Mouse (Mus musculus): Measurements from ENCODE around the gene 4930503B20Rik. TPM values are rescaled to one million over a fixed set of nuclear protein-coding genes. Genes with fewer than 3 reads are reported as not detected.

Gene 4930503B20Rik
- polyA plus RNA-seq, 1 experiment from 2014 or later, result not detected

GRCm38 (mm10) chr3:146675101-146675500 is 24.0 kb upstream of the 4930503B20Rik start:
- Histone ChIP-seq H3K27ac (no peak overlapping the region), H3K27me3 (ENCODE audit: insufficient read depth, poor library complexity, severe bottlenecking) (no peaks in the 10 kb centered on the region), H3K4me3 (no peak overlapping the region), H3K36me3 (no peaks in the 10 kb centered on the region), H3K4me1 (no peaks in the 10 kb centered on the region), H3K9me3 (no peaks in the 10 kb centered on the region)
- no peak for DNase-seq (ENCODE audit: low spot score)
- WGBS, result 81% methylated on average over 1 of the region's 1 CpGs

- no peak for DNase-seq (ENCODE audit: low spot score)
- Histone ChIP-seq H3K4me1 (no peaks in the 10 kb centered on the region), H3K4me3 (no peak overlapping the region), H3K9me3 (no peaks in the 10 kb centered on the region), H3K36me3 (no peaks in the 10 kb centered on the region), H3K27ac (no peak overlapping the region), H3K27me3 (ENCODE audit: insufficient read depth, poor library complexity, severe bottlenecking) (no peaks in the 10 kb centered on the region)
- 69% methylated on average over 2 of the region's 2 CpGs for WGBS
Measured at GRCm38 (mm10) chr3:146671121-146671520, 20.0 kb upstream of the 4930503B20Rik start.

DNA sequence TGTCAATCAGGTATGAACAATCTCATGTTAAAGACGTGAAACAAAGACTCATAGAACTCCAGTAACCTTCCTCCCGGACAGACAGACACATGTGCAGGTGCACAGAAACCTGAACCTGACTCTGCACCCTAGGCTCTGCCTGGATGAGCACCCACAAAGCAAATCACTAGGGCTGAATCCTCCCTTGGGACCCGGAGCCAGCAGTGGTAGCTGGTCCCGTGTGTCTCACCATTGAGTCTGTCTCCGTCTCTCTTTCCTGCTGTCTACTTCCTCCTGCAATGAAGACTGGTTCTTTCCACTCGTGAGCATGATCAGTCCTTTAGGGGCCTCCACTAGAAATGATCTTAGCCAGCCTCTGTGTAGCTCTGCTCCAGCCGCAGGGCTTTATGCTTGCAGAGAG is 10.8 kb upstream of the 4930503B20Rik start:
- 77% methylated on average over 7 of the region's 7 CpGs for WGBS
- Histone ChIP-seq H3K27me3 (ENCODE audit: insufficient read depth, poor library complexity, severe bottlenecking) (no peaks in the 10 kb centered on the region), H3K4me1 (no peaks in the 10 kb centered on the region), H3K9me3 (no peaks in the 10 kb centered on the region), H3K27ac (no peak overlapping the region), H3K4me3 (no peak overlapping the region), H3K36me3 (no peaks in the 10 kb centered on the region)
- DNase-seq (ENCODE audit: low spot score), result no peak

- Histone ChIP-seq H3K27me3 (ENCODE audit: insufficient read depth, poor library complexity, severe bottlenecking) (no peaks in the 10 kb centered on the region), H3K4me1 (no peaks in the 10 kb centered on the region), H3K4me3 (no peak overlapping the region), H3K36me3 (no peaks in the 10 kb centered on the region), H3K9me3 (no peaks in the 10 kb centered on the region), H3K27ac (no peak overlapping the region)
- WGBS, result 72% methylated on average over 6 of the region's 6 CpGs
- DNase-seq (ENCODE audit: low spot score), result no peak
Measured at GRCm38 (mm10) chr3:146661001-146661400, 9.9 kb upstream of the 4930503B20Rik start.

DNA sequence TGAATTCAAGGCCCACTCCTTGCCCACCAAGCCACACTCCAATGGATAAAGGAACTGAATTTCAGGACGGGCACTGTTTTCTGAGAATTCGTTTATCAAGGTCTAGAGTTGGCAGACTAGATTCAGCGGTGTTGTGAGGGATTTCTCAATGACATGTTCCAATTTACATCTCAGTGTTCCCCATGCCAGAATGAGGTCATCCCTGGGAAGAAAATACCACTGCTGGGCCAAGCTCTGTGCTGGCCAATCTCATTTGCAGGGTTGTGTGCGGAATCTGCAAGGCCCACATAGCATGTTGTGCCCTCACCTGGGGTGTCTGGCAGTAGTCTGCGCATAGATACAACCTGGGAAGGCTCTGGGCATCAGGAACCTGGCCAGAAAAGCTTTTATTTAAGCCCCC is 8.2 kb upstream of the 4930503B20Rik start:
- 86% methylated on average over 5 of the region's 5 CpGs for WGBS
- no peak overlapping the region for H3K27ac ChIP-seq
- no peak for DNase-seq (ENCODE audit: low spot score)

GRCm38 (mm10) chr3:146658061-146658639 is 7.0 kb upstream of the 4930503B20Rik start:
- no peak for DNase-seq (ENCODE audit: low spot score)
- WGBS, result 95% methylated on average over 1 of the region's 1 CpGs
- no peaks in the 10 kb centered on the region for H3K27me3 ChIP-seq (ENCODE audit: insufficient read depth, poor library complexity, severe bottlenecking)
- H3K9me3 ChIP-seq, result no peaks in the 10 kb centered on the region
- no peak overlapping the region for H3K27ac ChIP-seq
- no peak overlapping the region for H3K4me3 ChIP-seq
- H3K36me3 ChIP-seq, result no peaks in the 10 kb centered on the region
- peaks cover 12% of the 10 kb centered on the region for H3K4me1 ChIP-seq

More for the DNA sequence above, 8.2 kb upstream of the 4930503B20Rik start:
- H3K4me1 ChIP-seq, result peaks cover 6% of the 10 kb centered on the region; the same call in 1 of the 2 replicates
- no peaks in the 10 kb centered on the region for H3K9me3 ChIP-seq
- H3K4me3 ChIP-seq, result no peak overlapping the region
- no peaks in the 10 kb centered on the region for H3K27me3 ChIP-seq (ENCODE audit: insufficient read depth, poor library complexity, severe bottlenecking)
- no peaks in the 10 kb centered on the region for H3K36me3 ChIP-seq

- no peak overlapping the region for H3K4me3 ChIP-seq
- H3K4me1 ChIP-seq, result peaks cover 16% of the 10 kb centered on the region
- no peak for DNase-seq (ENCODE audit: low spot score)
- no peaks in the 10 kb centered on the region for H3K27me3 ChIP-seq (ENCODE audit: insufficient read depth, poor library complexity, severe bottlenecking)
- no peaks in the 10 kb centered on the region for H3K9me3 ChIP-seq
- no peak overlapping the region for H3K27ac ChIP-seq
- WGBS, result 82% methylated on average over 5 of the region's 5 CpGs
- no peaks in the 10 kb centered on the region for H3K36me3 ChIP-seq
Measured at GRCm38 (mm10) chr3:146657433-146657832, 6.3 kb upstream of the 4930503B20Rik start.

- Histone ChIP-seq H3K9me3 (no peaks in the 10 kb centered on the region), H3K27me3 (ENCODE audit: insufficient read depth, poor library complexity, severe bottlenecking) (no peaks in the 10 kb centered on the region), H3K27ac (peak overlapping the region; percentile 49; the same call in 1 of the 2 replicates), H3K4me1 (peaks cover 16% of the 10 kb centered on the region), H3K36me3 (no peaks in the 10 kb centered on the region), H3K4me3 (no peak overlapping the region)
- no peak for DNase-seq (ENCODE audit: low spot score)
- 59% methylated on average over 2 of the region's 2 CpGs for WGBS
Measured at GRCm38 (mm10) chr3:146655111-146655577, 4.0 kb upstream of the 4930503B20Rik start.

DNA sequence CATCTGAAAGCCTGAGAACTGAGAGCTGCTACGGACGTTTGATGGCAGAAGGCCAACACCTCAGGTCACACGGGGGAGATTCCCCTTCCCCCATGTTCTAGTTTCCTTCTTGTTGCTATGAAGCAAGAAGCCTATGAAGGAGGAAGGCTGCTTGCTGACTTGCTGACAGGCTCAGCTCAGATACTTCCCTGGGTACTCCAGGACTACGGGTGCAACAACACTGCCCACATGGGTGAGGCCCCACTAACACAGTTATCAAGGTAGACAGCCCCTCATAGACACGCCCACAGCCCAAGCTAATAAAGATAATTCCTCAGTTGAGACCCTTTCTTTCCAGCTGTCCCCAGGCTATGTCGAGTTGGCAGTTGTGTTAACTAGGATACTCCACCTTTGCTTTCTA is 2.6 kb upstream of the 4930503B20Rik start:
- peak; percentile 80 for DNase-seq (ENCODE audit: low spot score)
- WGBS, result 47% methylated on average over 6 of the region's 6 CpGs
- H3K4me1 ChIP-seq, result peaks cover 16% of the 10 kb centered on the region
- no peak overlapping the region for H3K4me3 ChIP-seq
- no peaks in the 10 kb centered on the region for H3K36me3 ChIP-seq
- H3K27me3 ChIP-seq (ENCODE audit: insufficient read depth, poor library complexity, severe bottlenecking), result no peaks in the 10 kb centered on the region
- no peaks in the 10 kb centered on the region for H3K9me3 ChIP-seq
- H3K27ac ChIP-seq, result peak overlapping the region; percentile 17; the same call in 1 of the 2 replicates

DNA sequence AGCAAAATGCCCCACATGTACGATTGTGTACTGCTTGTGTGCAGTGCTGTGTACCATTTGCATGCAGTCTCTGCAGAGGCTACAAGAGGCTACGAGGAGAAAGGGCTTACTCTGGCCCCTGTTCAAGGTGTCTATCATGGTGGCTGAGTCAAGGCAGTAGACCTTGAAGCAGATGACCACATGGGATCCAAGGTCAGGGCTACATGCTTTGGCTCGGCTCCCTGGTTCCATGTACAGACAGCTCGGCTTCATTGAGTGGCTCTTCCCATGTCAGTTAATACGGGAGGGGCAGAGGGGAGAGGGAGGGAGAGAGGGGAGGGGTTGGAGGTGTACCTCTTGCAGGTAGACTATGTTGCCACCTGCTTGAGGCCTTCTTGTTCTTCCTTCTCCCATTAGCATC is 1.3 kb upstream of the 4930503B20Rik start:
- no peak for DNase-seq (ENCODE audit: low spot score)
- 92% methylated on average over 5 of the region's 5 CpGs for WGBS
- Histone ChIP-seq H3K36me3 (no peaks in the 10 kb centered on the region), H3K9me3 (no peaks in the 10 kb centered on the region), H3K27me3 (ENCODE audit: insufficient read depth, poor library complexity, severe bottlenecking) (no peaks in the 10 kb centered on the region), H3K4me3 (no peak overlapping the region), H3K27ac (0 out of 2 replicates have a peak overlapping the region, but pooled peaks have one; percentile 2), H3K4me1 (peaks cover 16% of the 10 kb centered on the region)

DNA sequence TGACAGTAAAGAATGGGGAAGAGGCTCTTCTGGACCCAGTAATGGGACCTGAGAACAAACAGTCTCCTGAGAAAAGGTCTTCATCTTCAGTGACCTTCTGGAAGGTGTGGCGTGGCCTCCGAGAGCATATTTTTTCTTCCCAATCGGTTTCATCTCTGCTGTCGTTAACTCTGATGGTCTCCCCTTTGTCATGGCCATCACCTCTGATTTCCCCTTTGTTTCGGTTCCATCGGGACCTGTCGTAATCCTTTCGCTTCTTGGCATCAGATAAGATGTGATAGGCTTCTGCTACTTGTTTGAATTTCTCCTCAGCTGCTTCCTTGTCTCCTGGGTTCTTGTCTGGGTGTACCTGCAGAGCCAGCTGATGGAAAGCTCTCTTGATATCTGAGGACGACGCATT is 401 bp downstream of the 4930503B20Rik start:
- H3K4me1 ChIP-seq, result peaks cover 17% of the 10 kb centered on the region
- H3K9me3 ChIP-seq, result no peaks in the 10 kb centered on the region
- WGBS, result 84% methylated on average over 10 of the region's 10 CpGs
- no peak overlapping the region for H3K27ac ChIP-seq
- no peaks in the 10 kb centered on the region for H3K27me3 ChIP-seq (ENCODE audit: insufficient read depth, poor library complexity, severe bottlenecking)
- H3K36me3 ChIP-seq, result no peaks in the 10 kb centered on the region
- no peak for DNase-seq (ENCODE audit: low spot score)
- no peak overlapping the region for H3K4me3 ChIP-seq

DNA sequence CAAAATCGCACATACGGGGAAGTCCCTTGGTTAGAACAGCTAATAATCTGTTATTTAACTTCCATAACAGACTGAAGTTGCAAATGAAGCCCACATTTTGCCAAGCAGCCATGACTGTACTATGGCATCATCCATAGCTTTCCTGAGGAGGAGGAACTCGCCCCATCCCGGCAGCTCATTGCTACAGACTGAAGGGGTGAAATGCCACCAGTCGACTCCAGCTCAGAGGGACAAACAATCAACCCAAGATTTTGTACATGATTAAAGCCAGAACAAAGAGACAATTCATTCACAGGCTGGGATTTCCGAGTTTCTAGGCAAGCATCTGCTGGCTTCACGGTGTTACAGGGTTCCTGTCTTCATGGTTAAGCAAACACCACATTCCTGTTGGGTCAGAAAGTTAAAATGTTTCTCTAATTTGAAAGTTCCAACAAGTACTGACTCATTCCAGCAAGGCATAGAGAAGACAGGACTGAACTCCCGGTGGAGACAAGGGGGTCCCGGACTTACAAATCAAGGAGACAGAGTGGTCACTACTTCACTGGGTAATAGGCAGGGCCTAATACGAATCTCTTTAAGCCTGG is 1.7 kb downstream of the 4930503B20Rik start:
- H3K9me3 ChIP-seq, result no peaks in the 10 kb centered on the region
- DNase-seq (ENCODE audit: low spot score), result no peak
- H3K36me3 ChIP-seq, result no peaks in the 10 kb centered on the region
- H3K27ac ChIP-seq, result no peak overlapping the region
- peaks cover 14% of the 10 kb centered on the region for H3K4me1 ChIP-seq
- WGBS, result 76% methylated on average over 10 of the region's 10 CpGs
- no peaks in the 10 kb centered on the region for H3K27me3 ChIP-seq (ENCODE audit: insufficient read depth, poor library complexity, severe bottlenecking)
- H3K4me3 ChIP-seq, result no peak overlapping the region

DNA sequence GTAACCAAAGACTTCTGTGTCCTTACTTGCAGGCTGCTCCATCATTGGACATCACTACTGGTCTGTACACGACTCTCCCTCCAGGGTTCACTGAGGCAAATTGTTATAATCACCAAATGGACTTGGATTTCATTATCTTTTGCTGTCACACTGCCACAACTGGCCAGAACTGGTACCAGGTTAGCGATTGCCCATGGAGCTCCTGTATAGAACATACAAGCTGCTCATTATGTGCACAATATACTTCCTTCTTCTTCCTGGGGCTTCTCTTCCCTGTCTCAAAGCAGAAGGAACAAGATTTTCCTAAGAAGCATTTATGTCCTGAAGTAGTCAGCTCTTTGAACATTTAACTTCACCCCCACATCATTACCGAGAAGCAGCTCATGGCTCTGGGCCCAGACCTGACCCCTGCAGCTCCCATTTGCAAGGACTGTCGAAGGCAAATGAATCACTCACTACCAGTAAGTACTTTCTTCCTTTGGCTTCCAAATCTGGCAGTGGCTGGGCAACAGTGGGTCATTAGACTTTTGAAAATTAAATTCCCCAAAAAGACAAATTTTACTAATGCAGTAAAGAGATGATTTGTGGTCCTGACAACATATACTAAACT is 9.2 kb downstream of the 4930503B20Rik start:
- Histone ChIP-seq H3K4me1 (peaks cover 7% of the 10 kb centered on the region; the same call in 1 of the 2 replicates), H3K4me3 (no peak overlapping the region), H3K36me3 (no peaks in the 10 kb centered on the region), H3K27me3 (ENCODE audit: insufficient read depth, poor library complexity, severe bottlenecking) (no peaks in the 10 kb centered on the region), H3K9me3 (no peaks in the 10 kb centered on the region), H3K27ac (no peak overlapping the region)
- DNase-seq (ENCODE audit: low spot score), result no peak
- WGBS, result 59% methylated on average over 4 of the region's 4 CpGs

Measured in heart, embryonic 10.5 days (tissue).